Mouse (Mus musculus): Measurements from ENCODE around the gene Gm44965.

Gm44965 gene

DNA sequence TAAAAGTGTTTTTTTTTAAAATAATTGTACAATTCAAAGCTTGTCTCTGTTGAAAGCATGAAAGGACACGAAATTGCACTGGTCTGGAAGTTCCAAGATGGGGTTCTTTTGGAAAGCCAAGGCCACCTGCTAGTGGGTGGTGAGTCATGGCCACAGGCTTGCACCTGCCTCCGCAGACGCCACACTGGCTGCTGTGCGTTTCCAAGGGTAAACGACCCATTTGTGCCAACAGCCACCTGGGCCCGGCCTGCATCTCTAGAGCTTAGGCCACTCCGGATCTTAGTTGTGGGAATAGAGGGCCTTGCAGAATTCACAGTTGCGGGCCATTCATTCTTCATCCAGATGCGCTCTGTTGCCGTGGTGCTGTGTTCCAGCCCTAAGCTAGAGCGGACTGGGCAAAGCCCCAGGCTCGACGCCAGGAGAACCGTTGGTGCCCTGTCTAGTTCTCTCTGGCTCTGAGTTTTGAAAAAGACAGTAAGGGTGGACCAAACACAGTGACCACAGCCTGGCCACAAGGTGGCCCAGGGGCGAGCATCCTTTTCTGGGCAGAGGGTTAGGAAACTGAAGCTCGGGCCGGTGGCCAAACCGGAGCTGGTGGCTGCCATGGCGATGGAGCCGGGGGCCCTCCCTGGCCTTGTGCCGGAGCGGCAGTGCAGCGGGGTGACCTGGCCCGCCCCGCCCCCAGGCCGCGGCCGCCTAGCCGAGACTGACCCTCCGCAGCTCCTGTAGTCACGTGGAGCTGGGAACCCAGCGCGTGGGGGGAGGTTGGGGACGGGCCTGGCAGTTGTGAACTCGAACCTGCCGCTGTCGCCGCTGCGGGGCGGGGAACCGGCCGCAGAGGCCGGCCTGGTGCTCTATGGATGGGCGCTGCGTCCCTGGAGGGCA is at the start of gene Gm44965, which contains the start of gene Repin1:
Gm44965 (plus strand) TSS at position 784 of the 885 bp plus-strand sequence.
Repin1 (plus strand) TSS at position 726 of the 885 bp plus-strand sequence.
- peak; percentile 95 for DNase-seq (ENCODE audit: low spot score in 2 of 2)

DNA sequence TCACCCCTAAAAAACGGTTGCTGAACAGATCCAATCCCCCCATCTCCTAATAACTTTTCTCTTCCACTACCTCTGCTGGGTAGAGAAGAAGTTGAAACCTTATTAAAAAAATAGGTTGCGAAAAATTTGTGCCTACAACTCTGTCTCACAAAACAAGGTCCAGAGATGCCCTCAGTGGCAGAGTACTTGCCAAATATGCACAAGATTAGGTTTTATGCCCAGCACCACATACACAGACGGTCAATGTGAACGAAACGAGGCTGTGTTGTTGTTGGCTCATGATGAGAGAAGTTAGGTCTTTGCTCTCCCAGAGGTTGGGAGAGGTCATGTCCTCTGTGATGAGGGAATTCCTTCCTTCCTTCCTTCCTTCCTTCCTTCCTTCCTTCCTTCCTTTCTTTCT is 48.5 kb upstream of the Gm44965 start:
- no peak for DNase-seq (ENCODE audit: low spot score in 2 of 2)

DNA sequence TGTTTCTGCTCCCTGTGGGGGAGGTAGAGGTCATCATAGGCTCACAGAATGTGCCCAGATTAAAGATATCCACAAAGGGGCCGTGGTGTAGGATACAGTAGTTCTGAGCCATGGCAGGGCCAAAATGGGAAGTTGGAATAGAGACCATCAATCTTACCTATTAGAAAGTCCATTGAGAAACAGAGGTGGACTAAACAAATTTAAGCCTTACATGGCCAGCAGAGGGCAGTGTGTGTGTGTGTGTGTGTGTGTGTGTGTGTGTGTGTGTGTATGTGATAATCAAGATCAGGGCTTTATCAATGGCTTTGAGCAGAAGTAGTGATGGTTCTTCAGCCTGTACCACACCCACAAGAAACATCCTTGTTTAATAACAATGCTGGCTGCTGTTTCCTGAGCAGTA is 47.5 kb upstream of the Gm44965 start:
- DNase-seq (ENCODE audit: low spot score in 2 of 2) = no peak

DNA sequence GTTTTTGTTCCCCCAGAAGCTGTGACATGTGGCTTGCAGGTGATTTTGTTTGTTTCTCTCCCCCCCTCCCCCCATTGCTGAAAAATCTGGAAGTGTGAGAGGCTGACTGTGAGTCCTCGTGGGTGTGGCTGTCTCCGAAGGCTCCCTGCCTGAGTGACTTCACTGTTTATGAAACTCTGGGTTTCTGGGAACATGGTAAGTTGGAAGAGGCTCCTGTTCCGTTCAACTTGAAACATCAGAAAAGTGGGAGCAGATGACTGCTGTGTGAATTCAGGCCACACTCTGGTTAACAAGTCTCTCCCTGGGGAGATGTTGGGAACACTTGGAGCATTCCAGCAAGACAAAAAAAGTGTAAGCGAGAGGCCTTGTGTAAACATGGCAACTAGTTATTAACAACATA is 46.9 kb upstream of the Gm44965 start:
- no peak for DNase-seq (ENCODE audit: low spot score in 2 of 2)

DNA sequence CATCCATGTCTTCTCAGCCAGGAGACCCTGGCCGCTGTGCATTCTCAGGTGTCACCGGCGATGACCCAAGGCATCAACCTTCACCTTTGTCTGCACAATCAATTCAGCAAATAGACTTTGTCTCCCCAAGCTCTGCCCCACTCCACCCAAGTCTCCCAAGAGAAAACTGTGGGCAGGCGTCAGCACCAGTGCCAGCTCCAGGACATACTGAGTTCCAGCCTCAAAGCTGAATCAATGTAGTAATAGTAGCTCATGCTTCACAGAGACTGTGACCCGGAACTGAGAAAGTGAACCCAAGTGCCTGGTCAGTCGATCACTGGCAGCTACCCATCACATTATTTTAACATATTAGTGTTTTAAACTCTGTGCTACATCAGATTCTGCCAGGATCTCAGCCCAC is 45.4 kb upstream of the Gm44965 start:
- DNase-seq (ENCODE audit: low spot score in 2 of 2) = no peak

DNA sequence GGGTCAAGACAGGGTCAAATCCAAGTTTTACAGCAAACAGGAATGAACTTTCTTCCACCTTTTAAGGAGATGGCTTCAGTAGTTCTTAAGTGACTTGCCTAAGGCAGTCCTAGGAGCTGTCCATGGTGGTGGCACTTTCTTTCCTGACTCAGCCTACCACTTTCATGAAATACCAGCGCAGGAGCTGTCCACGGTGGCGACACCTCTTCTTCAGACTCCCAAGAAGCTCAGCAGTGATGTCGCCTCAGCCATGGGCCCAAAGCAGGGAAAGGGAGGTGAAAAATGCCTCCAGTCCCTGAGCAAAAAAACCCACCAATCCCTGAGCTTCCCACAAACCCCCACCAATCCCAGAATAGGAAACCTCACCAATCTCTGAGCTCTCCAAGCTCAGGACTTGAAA is 40.8 kb upstream of the Gm44965 start:
- no peak for DNase-seq (ENCODE audit: low spot score in 2 of 2)

DNA sequence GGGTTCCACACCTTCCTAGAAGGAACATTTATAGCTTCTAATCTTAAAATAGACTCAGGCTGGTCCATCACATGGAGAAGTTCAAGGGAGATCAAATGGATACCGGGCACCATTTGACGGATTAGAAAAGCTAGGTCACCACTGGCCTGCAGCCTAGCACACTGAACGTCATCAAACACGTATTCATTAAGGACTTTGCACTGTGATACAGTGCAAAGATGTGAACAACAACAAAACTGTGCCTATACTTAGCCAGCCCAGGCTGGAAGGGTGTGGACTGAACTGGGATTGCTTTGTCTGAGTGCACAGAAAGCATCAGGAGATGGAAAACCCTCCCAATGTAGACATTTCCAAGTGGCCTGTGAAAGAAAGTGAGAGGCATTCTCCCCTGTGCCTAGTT is 39.9 kb upstream of the Gm44965 start:
- DNase-seq (ENCODE audit: low spot score in 2 of 2) = no peak

DNA sequence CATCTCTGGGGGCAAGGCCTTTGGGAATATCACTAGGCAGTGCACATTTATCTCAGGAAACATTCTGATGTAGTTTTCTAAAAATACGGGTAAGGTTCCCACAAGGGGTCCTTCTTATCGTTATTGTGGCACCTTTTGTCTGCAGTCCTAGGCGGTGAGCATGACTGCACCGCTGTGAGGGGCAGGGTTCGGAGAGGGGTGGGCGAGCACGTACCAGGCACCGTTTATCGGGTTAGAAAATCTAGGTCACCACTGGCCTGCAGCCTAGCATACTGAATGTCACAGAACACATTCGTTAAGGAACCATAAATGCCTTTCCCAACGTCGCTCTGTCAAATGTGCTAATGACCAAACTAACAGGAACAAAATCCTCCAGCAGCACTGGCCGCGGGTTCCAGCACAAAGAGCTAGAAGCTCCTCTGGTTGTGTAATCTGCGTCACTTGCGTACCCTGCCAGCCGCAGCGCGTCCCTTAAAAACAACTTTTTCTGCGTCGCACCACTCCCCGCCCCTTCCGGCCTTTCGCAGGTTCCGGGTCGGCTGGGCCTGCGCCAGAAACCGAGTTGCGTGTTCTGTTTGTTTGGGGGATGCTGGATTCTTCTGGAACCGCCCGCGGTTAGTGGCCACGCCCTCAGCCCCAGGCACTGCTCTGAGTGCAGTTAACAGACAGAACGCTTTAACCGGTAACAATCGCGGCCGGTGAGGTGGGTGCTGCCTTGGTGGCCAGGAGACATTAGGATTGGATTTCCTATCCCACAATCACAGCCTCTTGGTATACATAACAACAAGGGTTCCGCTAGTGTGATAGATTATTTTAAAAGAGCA is 39.2 kb upstream of the Gm44965 start, which contains the start of gene Lrrc61:
Lrrc61 (plus strand) TSS at position 517 of the 824 bp plus-strand sequence.
- DNase-seq (ENCODE audit: low spot score in 2 of 2) = peak; percentile 98 to 99

DNA sequence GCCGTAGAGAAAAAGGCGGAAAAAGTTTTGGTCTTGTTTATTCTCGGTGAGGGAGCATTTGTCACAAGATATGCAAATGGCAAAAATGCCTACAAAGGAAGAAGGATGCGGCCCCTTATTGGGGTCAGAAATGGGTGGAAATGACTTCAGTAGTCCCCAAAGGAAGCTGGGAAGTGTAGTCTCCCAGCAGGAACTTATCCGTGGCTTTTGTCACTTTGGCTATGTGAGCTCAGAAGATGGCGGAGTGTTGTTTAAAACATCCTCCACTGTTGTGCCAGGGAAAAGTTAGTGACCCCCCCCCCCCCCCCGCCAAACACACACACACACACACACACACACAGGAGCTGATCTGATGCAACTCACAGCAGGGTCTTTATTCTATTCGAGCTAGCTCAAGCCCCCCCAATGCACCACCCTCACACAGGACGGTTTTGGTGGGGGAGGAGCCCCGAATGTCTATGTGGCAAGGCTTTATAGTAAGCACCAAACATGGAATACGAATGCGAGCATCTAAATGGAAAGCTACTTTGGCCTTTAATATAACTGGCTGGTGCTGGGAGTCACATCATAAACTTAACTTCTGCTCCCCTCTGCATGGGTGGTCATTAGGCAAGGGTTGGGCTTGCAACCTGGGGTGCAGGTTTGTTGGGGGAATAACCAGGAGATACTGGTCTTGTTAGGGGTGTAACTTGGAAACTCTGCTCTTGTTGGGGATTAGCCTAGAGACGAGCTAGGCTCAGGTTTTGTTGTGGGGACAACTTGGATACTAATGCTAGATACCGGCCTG is 38.4 kb upstream of the Gm44965 start:
- peak; percentile 79 to 85 for DNase-seq (ENCODE audit: low spot score in 2 of 2)

DNA sequence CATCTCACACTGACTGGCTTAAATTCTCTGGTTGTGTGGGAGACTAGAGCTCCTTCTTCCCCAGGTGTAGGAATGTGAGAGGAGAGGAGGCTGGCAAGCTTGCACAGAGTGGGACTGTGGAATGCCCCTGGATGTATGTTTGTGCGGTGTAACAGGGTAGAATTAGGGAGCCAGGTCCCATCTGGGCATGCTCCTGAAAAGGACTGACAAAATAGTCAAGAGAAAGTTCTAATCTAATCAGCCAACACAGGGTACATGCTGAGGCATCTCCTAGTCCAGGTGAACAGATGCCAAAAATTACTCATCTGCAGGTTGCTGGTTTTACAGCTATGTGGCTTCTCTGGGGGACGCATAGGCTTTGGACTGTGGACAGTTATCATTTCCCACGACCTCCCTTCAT is 37.8 kb upstream of the Gm44965 start:
- DNase-seq (ENCODE audit: low spot score in 2 of 2) = no peak

DNA sequence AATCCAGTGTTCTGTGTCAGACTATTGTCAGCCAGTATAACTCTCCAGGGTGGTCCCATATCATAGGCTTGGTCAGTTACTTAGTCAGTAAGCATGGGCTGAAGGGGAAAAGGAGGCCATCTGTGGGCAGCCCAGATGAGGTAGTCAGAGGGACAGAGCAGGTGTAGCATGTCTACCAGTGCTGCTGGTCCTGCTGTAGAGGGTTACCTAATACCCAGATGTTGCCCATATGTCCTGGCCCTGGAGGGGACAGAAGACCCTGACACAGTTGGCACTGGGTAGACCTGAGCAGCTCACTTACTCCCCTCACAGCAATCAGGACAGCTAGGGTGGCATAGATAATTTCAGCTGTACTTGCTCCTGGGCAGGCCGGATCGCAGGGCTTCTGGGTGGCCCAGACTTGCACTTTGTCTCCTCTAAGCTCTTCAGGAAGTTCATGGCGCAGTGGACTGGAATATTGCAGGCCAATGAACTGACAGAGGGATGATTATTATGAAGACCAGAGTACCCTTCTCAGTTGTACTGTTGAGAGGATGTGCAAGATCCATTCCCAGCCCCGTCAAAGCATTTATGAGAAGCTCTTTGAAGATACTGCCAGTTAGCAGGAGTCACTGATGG is 27.9 kb upstream of the Gm44965 start:
- no peak for DNase-seq (ENCODE audit: low spot score in 2 of 2)

DNA sequence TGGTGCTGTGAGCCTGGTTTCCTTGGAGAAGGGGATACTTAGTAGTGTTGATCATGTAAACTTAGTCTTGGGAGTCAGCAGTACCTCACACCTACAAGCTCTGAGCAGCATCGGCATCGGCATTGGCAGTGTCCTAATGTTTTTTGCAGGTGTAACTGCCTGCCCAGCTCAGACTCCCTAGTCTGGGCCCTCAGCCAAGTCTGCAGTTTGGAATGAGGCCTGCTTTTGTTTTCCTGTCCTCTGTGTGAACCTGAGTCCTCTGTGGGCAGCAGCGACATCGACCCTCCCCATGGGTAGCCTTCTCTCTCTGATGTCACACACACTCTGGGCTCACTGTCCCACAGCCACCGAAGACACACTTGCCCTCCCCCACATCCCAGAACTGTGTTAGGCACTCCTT is 27.4 kb upstream of the Gm44965 start:
- no peak for DNase-seq (ENCODE audit: low spot score in 2 of 2)

DNA sequence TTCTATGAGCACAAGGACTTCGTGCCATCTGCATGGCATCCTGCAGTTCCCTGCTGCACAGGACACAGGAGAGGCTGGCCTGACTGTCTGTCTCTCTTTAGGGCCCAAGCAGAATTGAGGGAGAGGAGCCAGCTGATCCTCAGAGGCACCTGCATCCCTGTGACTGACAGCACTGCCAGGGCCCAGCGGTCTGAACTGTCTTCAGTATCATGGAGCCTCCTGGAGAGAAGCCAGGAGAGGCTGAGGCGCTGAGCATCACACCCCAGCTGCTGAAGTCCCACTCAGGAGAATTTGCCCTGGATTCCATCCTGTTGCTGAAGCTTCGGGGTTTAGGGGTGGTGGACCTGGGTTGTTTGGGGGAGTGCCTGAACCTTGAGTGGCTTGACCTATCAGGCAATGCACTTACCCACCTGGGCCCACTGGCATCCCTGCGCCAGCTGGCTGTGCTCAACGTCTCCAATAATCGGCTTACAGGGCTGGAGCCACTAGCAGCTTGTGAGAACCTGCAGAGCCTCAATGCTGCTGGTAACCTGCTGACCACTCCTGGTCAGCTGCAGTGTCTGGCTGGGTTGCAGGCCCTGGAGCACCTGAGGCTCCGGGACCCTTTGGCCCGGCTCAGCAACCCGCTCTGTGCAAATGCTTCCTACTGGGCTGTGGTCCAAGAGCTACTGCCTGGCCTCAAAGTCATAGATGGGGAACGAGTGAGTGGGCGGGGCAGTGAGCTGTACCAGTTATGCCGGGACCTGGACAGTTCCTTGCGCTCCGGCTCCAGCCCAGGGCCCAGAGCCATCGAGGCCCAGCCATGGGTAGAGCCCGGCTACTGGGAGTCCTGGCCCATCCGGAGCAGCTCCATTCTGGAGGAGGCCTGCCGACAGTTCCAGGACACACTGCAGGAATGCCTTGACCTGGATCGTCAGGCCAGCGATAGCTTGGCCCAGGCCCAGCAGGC is 25.4 kb upstream of the Gm44965 start:
- no peak for DNase-seq (ENCODE audit: low spot score in 2 of 2)

DNA sequence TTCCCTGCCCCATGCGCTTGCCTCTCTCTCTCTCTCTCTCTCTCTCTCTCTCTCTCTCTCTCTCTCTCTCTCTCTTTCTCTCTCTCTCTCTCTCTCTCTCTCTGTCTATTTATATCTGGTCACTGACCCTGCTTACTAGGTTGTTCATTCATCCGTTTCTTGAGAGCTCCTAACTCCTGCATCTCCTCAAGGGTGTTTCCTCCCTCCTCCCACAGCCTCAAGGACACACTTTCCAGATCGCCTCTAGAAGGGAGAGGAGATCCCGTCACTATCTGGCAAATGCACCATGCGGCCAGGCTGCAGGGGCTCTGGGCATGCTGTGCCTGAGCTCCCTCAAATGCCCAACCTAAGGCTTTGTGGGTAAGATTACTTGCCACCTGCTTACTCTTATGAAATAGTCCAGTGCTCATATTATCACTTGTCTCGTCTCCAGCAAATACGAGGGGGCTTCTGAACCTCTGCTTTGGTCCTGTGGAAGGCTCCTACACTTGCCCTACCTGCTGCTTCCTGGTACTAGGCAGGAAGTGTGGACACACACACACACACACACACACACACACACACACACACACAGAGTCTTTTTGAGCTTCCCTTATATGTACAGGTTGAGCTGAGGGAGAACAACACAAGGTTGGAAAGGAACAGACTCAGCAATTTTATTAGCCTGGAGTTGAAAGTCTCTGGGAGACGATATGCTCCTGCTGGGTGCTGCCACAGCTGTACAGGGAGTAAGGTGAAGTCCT is 24.5 kb upstream of the Gm44965 start:
- DNase-seq (ENCODE audit: low spot score in 2 of 2) = no peak

DNA sequence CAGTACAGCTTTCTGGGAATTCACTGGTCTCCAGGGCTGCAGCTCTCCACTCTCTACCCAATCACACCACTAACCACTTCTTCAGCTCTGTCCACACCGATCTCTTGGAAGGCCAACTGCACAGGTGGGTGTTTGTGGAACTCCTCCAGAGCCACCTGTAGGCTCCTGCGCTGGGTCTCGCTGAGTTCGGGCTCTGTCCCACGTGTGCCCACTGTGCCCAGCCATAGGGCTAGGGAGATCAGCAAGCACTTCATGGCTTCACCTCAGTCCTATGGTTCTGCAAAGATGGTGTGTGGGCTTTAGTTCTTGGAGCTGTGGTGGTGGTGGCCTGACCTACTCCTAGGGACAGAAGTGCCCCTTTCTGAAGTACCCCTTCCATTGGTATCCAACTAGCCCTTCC is 21.7 kb upstream of the Gm44965 start:
- no peak for DNase-seq (ENCODE audit: low spot score in 2 of 2)

DNA sequence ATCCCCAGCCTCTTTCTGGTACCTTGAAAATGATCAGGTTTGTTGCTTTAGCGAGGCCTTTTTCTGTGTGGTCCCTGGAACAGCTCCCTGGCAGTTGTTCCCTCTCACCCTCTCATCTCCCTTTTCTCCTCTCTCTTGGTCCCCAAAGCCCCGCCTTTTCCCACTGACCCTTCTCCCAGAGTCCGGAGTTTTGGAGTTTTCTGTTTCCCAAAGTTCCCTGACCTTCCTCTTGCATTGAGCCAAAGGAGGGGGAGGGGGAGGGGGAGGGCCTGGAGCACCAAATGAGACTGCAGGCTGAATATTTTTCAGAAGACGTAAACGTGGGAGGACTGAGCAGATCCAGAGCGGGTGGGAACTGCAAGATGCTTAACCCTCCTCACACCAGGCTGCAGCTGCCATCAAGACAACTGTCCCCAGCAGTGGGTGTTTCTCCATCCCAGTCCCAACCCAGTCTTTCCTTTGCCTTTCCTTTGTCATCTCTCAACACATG is 21.1 kb upstream of the Gm44965 start, which contains the start of gene Rarres2:
Rarres2 (minus strand) TSS at position 218 of the 490 bp plus-strand sequence.
- DNase-seq (ENCODE audit: low spot score in 2 of 2) = no peak

DNA sequence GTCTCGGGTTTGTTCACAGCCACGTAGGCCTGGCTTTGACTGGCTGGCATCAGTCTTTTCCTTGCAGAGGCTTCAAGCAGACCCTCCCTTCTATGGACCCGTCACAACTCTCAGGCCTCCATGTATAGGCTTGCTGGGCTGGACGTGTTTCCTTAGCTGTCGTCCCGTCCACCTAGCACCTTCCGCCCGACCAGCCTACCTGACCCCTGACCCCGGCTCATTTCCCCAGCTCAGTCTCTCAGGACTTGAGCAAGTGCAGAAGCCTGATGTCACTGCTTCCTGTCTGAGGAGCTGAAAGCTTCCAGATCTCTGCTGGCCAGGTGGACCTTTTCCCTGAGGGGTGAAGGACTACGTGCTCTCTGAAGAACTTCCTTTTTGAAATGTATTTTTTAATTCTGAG is 20.5 kb upstream of the Gm44965 start:
- no peak for DNase-seq (ENCODE audit: low spot score in 2 of 2)

DNA sequence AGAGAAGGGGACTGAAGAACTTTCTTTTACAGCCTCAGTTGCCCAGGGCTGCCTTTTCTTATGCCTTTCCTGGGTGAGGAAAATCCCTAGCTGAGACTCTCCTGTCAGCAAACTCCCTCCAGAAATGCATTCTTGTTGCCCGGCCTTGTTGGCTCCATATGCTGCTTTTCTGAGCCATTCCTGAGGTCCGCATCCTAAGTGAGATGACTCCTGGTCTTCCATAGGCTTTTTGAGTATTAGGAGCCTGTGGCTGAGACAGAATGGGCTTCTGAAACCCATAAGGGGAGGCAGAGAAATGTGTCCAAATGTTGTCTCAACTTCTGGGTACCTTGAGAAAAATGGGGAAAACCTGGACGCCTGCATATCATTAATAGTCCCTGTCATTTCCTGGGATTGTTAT is 19.8 kb upstream of the Gm44965 start:
- DNase-seq (ENCODE audit: low spot score in 2 of 2) = no peak

DNA sequence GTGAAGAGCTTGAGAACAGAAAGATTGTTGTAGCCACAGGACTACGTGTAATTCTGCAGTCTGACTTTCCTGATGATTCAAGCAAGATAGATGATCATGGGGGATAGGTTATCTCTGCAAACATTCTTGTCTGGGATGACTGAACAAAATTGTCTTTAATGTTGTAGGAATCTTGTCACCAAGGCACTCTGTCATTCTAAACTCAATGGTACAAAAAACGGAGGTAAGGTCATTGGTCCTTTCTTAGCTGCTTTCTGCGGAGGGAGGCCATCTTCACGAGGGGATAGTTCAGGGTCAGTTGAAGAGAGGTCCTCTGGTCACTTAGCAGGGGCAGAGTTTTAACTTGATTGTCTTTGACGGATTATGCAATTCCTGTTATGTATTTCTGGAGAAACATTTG is 15.0 kb upstream of the Gm44965 start:
- DNase-seq (ENCODE audit: low spot score in 2 of 2) = no peak

All from right cerebral cortex, postnatal 10 days (tissue).